Mouse (Mus musculus) bone marrow macrophage, adult 2 months (primary cell): ENCODE data around the gene Fam83c. TPM values are rescaled to one million over a fixed set of nuclear protein-coding genes. Genes with fewer than 3 reads are reported as not detected.

Experiments used
- H3K27ac ChIP-seq: 2 replicates; pipeline ENCODE4 v1.5.1; 2012; ENCODE audit warnings: low read depth, low read length; ENCODE audit not compliant: insufficient read depth
- H3K4me1 ChIP-seq: 2 replicates; pipeline ENCODE4 v1.6.1; 2012; ENCODE audit warnings: low read length; ENCODE audit not compliant: control insufficient read depth, insufficient read depth
- H3K4me3 ChIP-seq: 2 replicates; pipeline ENCODE4 v1.5.1; 2012; ENCODE audit warnings: mild to moderate bottlenecking, low read length, moderate library complexity; ENCODE audit not compliant: insufficient read depth
- CTCF ChIP-seq: IDR thresholded peaks from 2 replicates; pipeline ENCODE4 v1.5.1; 2012; ENCODE audit warnings: low read depth, mild to moderate bottlenecking, low read length, moderate library complexity
- POLR2A ChIP-seq: IDR thresholded peaks from 2 replicates; pipeline ENCODE4 v1.6.1; 2012; ENCODE audit warnings: mild to moderate bottlenecking, low read depth, low read length, borderline replicate concordance
- polyA plus RNA-seq: library from polyadenylated mRNA; stranded (reverse); fragments of >200 nt; gene quantifications from 2 replicates; pipeline ENCODE4 v1.2.4, GENCODE M21; 2012; ENCODE audit not compliant: missing spikeins, insufficient read depth, insufficient read length

Fam83c gene
- polyA plus RNA-seq = not detected in 2 replicates

- TF ChIP-seq POLR2A = no peak
- TF ChIP-seq CTCF = no peak
- no peaks in the 10 kb centered on the region for H3K4me1 ChIP-seq
- no peak within 1 kb of the TSS for H3K27ac ChIP-seq
- no peak within 1 kb of the TSS for H3K4me3 ChIP-seq
Observed at GRCm38 (mm10) chr2:155834732-155835131, at the start of gene Fam83c. Gene Fam83c, minus strand, starts transcription at chr2:155834854.

- Histone ChIP-seq H3K4me3 (no peak overlapping the region), H3K4me1 (peaks cover 13% of the 10 kb centered on the region), H3K27ac (no peak overlapping the region)
- no peak for TF ChIP-seq POLR2A
- TF ChIP-seq CTCF = no peak
Observed at GRCm38 (mm10) chr2:155882087-155882486, 47.4 kb upstream of the Fam83c start.

- peak overlapping the region; percentile 65 for H3K27ac ChIP-seq
- H3K4me3 ChIP-seq = no peak overlapping the region
- peaks cover 13% of the 10 kb centered on the region for H3K4me1 ChIP-seq
- TF ChIP-seq CTCF (no peak), POLR2A (no peak)
Observed at GRCm38 (mm10) chr2:155878964-155879876, 44.6 kb upstream of the Fam83c start.

GRCm38 (mm10) chr2:155873636-155874035 lies 39.0 kb upstream of the Fam83c start:
- Histone ChIP-seq H3K4me3 (no peak overlapping the region), H3K27ac (peak overlapping the region; percentile 3; the same call in 1 of the 2 replicates), H3K4me1 (peaks cover 11% of the 10 kb centered on the region)
- no peak for TF ChIP-seq POLR2A
- no peak for TF ChIP-seq CTCF

- Histone ChIP-seq H3K27ac (no peak overlapping the region), H3K4me3 (no peak overlapping the region), H3K4me1 (peaks cover 9% of the 10 kb centered on the region)
- TF ChIP-seq CTCF = no peak
- no peak for TF ChIP-seq POLR2A
Observed at GRCm38 (mm10) chr2:155872930-155873507, 38.4 kb upstream of the Fam83c start.

- TF ChIP-seq POLR2A = no peak
- no peak for TF ChIP-seq CTCF
- Histone ChIP-seq H3K4me1 (peaks cover 9% of the 10 kb centered on the region), H3K27ac (no peak overlapping the region), H3K4me3 (no peak overlapping the region)
Observed at GRCm38 (mm10) chr2:155872486-155872885, 37.8 kb upstream of the Fam83c start.

GRCm38 (mm10) chr2:155869772-155870171 lies 35.1 kb upstream of the Fam83c start:
- H3K4me3 ChIP-seq = no peak overlapping the region
- no peak overlapping the region for H3K27ac ChIP-seq
- peaks cover 9% of the 10 kb centered on the region for H3K4me1 ChIP-seq
- no peak for TF ChIP-seq POLR2A

- Histone ChIP-seq H3K4me1 (peaks cover under 1% of the 10 kb centered on the region), H3K27ac (no peak overlapping the region), H3K4me3 (no peak overlapping the region)
- TF ChIP-seq POLR2A = no peak
- TF ChIP-seq CTCF = no peak
Observed at GRCm38 (mm10) chr2:155868320-155868719, 33.7 kb upstream of the Fam83c start.

- no peak for TF ChIP-seq POLR2A
- Histone ChIP-seq H3K27ac (no peak overlapping the region), H3K4me1 (no peaks in the 10 kb centered on the region), H3K4me3 (no peak overlapping the region)
Observed at GRCm38 (mm10) chr2:155863301-155863867, 28.7 kb upstream of the Fam83c start.
